16 mouse cellular contexts compared by ENCODE assay signal in the genomic region with DNA sequence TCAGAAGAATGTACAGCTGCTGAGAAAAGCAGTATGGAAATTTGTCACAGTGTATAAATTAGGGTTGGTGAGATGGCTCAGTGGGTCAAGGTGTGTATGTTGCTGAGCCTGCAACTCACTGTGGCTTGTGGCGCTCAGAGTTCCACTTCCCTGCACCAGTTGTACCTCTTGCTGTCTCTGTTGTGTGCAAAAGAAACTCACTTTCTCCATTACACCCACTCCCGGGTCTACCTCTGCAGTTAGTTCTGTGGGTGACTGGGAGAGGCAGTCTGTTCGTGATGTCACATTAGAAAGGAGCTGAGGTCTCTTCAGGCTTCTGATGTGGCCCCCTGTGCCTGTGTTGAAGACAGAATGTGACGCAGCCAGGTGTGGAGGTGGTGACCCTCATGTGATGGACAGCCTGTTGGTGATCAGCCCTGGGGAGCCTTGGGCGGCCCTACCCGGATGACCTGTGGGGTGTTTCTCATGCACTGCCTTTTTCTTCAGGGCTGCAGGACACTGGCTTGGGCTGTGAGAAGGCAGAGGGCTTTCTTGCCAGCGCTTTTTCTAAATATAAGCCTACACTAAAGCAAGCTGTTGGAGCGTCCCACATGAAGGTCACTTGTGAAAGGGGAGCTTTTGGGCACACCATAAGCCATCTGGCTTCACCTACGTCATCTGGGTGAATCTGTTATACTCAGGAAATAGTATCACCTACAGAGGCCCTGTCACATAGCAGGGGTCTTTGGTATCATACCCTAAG. TPM values are rescaled to one million over a fixed set of nuclear protein-coding genes. Genes with fewer than 3 reads are reported as not detected.
DNase-seq lines count a peak whose midpoint lies in the region; ATAC-seq lines count a peak whose summit lies in the region.
"Had no signal": no experiment of that assay in that cellular context is flagged by ENCODE, and none has a peak within 500 bp of the region (broad histone marks: within the 10 kb centered on the region; RNA-seq: fewer than 3 reads in every experiment).

No protein-coding gene starts in this region.

- H3K27me3 ChIP-seq in midbrain, embryonic 15.5 days (replicated peaks): no peaks in the 10 kb centered on the region
- H3K27me3 ChIP-seq in midbrain, embryonic 11.5 days (ENCODE audit: control insufficient read depth, insufficient read depth, low read length): no peaks in the 10 kb centered on the region
- H3K27me3 ChIP-seq: embryonic facial prominence, embryonic 13.5 days; forebrain, embryonic 12.5 days; lung, embryonic 15.5 days had no signal

- no peaks in the 10 kb centered on the region for H3K36me3 ChIP-seq in midbrain, embryonic 15.5 days (replicated peaks)
- no peaks in the 10 kb centered on the region for H3K36me3 ChIP-seq in midbrain, embryonic 11.5 days (ENCODE audit: control insufficient read depth, insufficient read depth, low read length)
- H3K36me3 ChIP-seq: embryonic facial prominence, embryonic 13.5 days; forebrain, embryonic 12.5 days; lung, embryonic 15.5 days had no signal

- H3K9ac ChIP-seq in midbrain, embryonic 15.5 days: no peak overlapping the region
- no peak overlapping the region for H3K9ac ChIP-seq in midbrain, embryonic 11.5 days (ENCODE audit: low read length)
- H3K9ac ChIP-seq: embryonic facial prominence, embryonic 13.5 days; forebrain, embryonic 12.5 days; lung, embryonic 15.5 days had no signal

- no peak overlapping the region for H3K4me3 ChIP-seq in midbrain, embryonic 15.5 days
- H3K4me3 ChIP-seq in midbrain, embryonic 11.5 days (ENCODE audit: low read depth, low read length): no peak overlapping the region
- H3K4me3 ChIP-seq: embryonic facial prominence, embryonic 13.5 days; forebrain, embryonic 12.5 days; lung, embryonic 15.5 days had no signal

- no peak overlapping the region for H3K27ac ChIP-seq in midbrain, embryonic 15.5 days
- no peak overlapping the region for H3K27ac ChIP-seq in midbrain, embryonic 11.5 days (ENCODE audit: low read depth, low read length)
- H3K27ac ChIP-seq: embryonic facial prominence, embryonic 13.5 days; forebrain, embryonic 12.5 days; lung, embryonic 15.5 days had no signal

- H3K9me3 ChIP-seq in midbrain, embryonic 15.5 days: no peaks in the 10 kb centered on the region
- no peaks in the 10 kb centered on the region for H3K9me3 ChIP-seq in midbrain, embryonic 11.5 days (ENCODE audit: control insufficient read depth, low read length)
- H3K9me3 ChIP-seq: embryonic facial prominence, embryonic 13.5 days; forebrain, embryonic 12.5 days; lung, embryonic 15.5 days had no signal

- no peaks in the 10 kb centered on the region for H3K4me1 ChIP-seq in midbrain, embryonic 15.5 days
- H3K4me1 ChIP-seq in midbrain, embryonic 11.5 days (ENCODE audit: control insufficient read depth, insufficient read depth, low read length): no peaks in the 10 kb centered on the region
- H3K4me1 ChIP-seq: forebrain, embryonic 12.5 days had no signal

- H3K4me2 ChIP-seq in midbrain, embryonic 15.5 days: no peak overlapping the region
- no peak overlapping the region for H3K4me2 ChIP-seq in midbrain, embryonic 11.5 days
- H3K4me2 ChIP-seq: embryonic facial prominence, embryonic 13.5 days; forebrain, embryonic 12.5 days; lung, embryonic 15.5 days had no signal

- peak; percentile 81 for DNase-seq in gastrocnemius, adult 18-20 months (ENCODE audit: low spot score)
- no peak for DNase-seq in gastrocnemius, postnatal 4 days (ENCODE audit: low spot score in 2 of 2)
- DNase-seq in midbrain, embryonic 11.5 days (ENCODE audit: low spot score, missing footprints): no peak
- peak; percentile 72 for DNase-seq in gastrocnemius, postnatal 25 days
- no peak for DNase-seq in thymus, postnatal 25 days
- no peak for DNase-seq in natural killer cell, adult 2 months (ENCODE audit: low spot score in 2 of 2)
- DNase-seq: kidney, postnatal 36 days; liver; spleen, adult 18-20 months had no signal

- peak; percentile 27; the same call in 1 of the 2 replicates for ATAC-seq in midbrain, embryonic 15.5 days (replicated peaks)
- no peak for ATAC-seq in midbrain, embryonic 11.5 days (ENCODE audit: low FRiP score)
- ATAC-seq in inflammation-experienced regulatory T-cells, adult 6 months: peak; percentile 81
- ATAC-seq: intestine, postnatal 0 days had no signal

- 93% methylated on average over 9 of the region's 9 CpGs for WGBS in midbrain, embryonic 15.5 days
- WGBS in midbrain, embryonic 11.5 days: 89% methylated on average over 9 of the region's 9 CpGs

RNA-seq across cellular contexts. Expression of a gene that starts 16.2 kb away (rescaled TPM):
- total RNA-seq in gastrocnemius, adult 18-20 months (2021): 10 to 100 TPM; 47.6 to 52.8 TPM
- 10 to 100 TPM; 11.2 to 11.3 TPM for total RNA-seq in gastrocnemius, postnatal 4 days (2021)
- polyA plus RNA-seq in midbrain, embryonic 15.5 days (2015; fragmentation: Nextera tagmentation; extraction: Ambion mirVana): 13.8 and 14.4 TPM in 2 replicates
- 1.1 and 1.7 TPM in 2 replicates for polyA plus RNA-seq in midbrain, embryonic 11.5 days (2014; fragmentation: Nextera tagmentation; extraction: Ambion mirVana)
- total RNA-seq in gastrocnemius, postnatal 25 days (2021): 10 to 100 TPM; 30.0 to 38.2 TPM
- 1 to 10 TPM in 2 of 3 experiments, under 1 TPM in 1; 0.68 to 1.9 (median 1.2) TPM for polyA plus RNA-seq in inflammation-experienced regulatory T-cells, adult 6 months (2017; shearing (Covaris generic))

RNA-seq across cellular contexts. Expression of a gene that starts 31.2 kb away (rescaled TPM):
- 10 to 100 TPM; 20.6 to 24.9 TPM for total RNA-seq in gastrocnemius, adult 18-20 months (2021)
- total RNA-seq in gastrocnemius, postnatal 4 days (2021): 1 to 10 TPM; 4.6 to 6.6 TPM
- not detected in 2 replicates for polyA plus RNA-seq in midbrain, embryonic 15.5 days (2015; fragmentation: Nextera tagmentation; extraction: Ambion mirVana)
- 0.37 TPM in 1 of 2 replicates, not detected in the other for polyA plus RNA-seq in midbrain, embryonic 11.5 days (2014; fragmentation: Nextera tagmentation; extraction: Ambion mirVana)
- 10 to 100 TPM; 12.4 to 14.0 TPM for total RNA-seq in gastrocnemius, postnatal 25 days (2021)
- polyA plus RNA-seq in inflammation-experienced regulatory T-cells, adult 6 months (2017; shearing (Covaris generic)): not detected
- polyA plus RNA-seq: embryonic facial prominence, embryonic 13.5 days; forebrain, embryonic 12.5 days; intestine, postnatal 0 days; lung, embryonic 15.5 days; neural tube, embryonic 11.5 days had no signal

Comparison
In these comparisons a context has a peak if more than half of its experiments do, and no peak if none do; other contexts are left out.
1. DNase-seq: peak in gastrocnemius, adult 18-20 months (single experiment) and gastrocnemius, postnatal 25 days (single experiment); none in gastrocnemius, postnatal 4 days (0 of 2), midbrain, embryonic 11.5 days (single experiment), thymus, postnatal 25 days (single experiment) and natural killer cell, adult 2 months (0 of 2).